Mouse (Mus musculus) induced T-regulatory cell, adult 2 months (primary cell): ENCODE data around the gene Ttc29.

Source experiments
- DNase-seq: peaks from one replicate; pipeline ENCODE4 v3.0.0-alpha.2; 2012; ENCODE audit warnings: low read depth

Gene Ttc29

DNA sequence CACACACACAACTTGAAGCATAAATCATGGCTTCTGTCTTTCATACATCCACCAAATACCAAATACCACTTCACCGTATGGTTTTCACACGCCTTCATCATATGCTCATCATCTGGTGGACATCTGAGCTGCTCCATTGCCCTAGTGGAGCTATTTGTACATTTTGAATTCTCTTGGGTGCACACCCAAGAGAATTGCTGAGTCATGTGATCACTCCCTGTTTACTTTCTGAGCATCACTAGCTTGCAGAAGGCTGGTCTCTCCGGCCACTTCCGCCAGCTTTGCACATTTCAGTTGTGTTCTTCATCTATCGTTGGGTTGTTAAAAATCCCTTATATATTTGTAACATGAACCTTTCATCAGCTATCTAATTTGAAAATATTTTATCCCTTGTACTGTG, 65.5 kb downstream of the Ttc29 start:
- DNase-seq = no peak

DNA sequence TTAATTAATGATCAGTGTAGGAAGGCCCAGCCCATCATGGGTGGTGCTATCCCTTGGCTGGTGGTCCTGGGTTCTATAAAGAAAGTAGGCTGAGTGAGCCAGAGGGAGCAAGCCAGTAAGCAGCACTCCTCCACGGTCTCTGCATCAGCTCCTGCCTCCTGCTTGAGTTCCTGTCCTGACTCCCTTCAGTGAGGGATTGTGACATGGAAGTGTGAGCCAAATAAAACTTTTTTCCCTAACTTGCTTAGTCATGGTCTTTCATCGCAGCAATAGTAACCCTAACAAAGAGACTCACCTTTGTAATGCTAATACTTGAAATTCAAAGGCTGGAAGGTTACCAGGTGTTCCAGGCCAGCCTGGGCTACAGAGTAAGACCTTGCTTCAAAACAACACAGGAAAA, 71.7 kb downstream of the Ttc29 start:
- DNase-seq = no peak

DNA sequence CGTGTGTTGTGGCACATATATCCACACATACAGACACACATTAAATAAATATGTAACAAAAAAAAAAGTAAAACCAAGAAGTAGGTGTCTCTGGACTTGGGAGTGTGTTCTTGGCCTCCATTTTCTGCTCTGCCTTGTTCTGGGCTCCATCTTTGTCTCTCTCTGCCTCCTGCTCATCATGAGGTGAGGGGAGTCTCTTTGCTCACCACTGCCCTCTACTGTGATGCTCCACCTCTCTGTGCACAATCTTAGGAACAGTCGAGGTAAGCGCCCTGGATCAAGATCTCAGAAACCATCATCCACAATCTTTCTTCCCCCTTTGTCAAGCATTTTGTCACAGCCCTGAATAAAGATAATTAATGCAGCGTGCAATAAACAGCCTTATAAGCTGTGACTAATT, 72.3 kb downstream of the Ttc29 start:
- no peak for DNase-seq

DNA sequence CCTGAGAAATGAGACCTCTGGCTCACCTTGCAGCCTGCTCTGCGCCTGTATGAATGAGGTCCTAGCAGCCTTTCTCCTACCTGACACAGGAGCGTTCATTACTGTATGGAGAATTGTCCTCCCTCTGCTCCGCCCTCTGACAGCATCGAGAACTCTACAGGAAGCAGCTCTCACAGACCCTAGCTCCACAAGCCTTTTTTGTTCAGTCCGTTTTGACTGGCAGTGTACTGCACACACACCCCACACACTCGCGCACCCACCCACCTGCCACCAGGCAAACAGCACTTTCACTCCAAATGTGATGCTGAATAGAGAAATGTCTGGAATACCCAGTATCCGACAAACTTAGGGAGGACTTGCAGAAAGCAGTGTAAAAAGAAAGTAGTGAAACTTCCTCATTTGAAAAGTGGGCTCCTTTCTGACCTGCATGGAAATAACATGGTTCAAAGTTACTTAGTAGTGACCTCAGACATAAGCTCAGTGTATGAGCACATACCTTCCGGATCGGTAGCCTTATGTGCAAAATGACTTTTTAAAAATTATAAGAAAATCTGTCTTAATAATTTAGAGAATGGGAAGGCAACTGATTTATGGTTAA, 76.4 kb downstream of the Ttc29 start:
- no peak for DNase-seq

DNA sequence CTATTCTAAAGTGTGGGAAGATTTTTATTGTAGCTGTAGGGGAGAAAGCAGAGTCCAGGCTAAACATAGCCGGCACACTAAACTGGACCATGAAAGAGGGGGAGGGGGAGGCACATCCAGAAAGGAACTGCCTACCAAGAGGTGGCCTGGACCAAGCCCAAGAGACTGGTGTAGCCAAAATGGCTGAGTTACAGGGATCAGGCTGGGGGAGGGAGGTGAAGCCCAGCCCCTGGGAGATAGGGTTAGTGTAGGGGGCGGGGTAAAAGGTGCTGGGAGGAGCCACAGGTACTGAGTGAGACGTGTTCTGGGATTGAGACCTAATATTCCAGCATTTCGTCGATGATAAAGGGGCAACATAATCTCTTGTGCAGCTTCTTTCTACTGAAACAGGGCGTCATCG, 77.2 kb downstream of the Ttc29 start:
- no peak for DNase-seq

DNA sequence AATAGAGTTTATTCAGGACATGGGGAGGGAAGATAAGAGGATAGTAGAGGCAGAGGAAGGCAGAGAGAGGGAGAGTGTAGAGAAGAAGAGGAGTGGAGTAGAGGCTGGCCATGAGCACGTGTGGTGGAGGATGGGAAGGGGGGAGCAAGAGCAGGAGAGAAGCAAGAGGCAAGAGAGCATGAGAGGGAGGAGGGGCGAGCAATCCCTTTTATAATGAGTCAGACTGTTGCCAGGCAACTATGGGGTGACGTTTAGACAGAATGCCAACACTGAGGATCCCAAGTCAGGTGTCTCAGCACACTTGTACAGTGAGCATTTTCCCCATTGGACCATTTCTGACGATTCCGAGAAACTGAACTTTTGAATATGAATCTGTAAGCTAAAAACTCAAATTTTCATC, 82.4 kb downstream of the Ttc29 start:
- no peak for DNase-seq

DNA sequence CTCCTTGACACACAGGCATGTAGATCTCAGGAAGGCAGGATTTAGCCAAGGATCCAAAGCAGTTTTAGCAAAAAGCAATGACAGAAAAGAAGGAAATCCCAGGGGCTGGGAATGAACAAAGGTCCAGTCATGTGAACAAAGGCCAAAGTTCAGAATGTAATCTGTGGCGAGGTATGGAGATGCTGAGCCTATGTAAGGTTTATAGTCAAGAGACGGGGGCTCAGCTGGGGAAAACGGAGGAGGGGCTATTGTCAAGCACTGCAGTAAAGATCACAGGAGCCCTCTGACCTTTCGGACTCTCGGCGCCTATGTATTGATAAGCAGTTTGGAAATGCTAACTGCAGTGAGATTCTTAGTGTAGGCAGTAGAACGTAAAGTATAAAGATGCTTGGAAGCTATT, 90.5 kb downstream of the Ttc29 start:
- no peak for DNase-seq

DNA sequence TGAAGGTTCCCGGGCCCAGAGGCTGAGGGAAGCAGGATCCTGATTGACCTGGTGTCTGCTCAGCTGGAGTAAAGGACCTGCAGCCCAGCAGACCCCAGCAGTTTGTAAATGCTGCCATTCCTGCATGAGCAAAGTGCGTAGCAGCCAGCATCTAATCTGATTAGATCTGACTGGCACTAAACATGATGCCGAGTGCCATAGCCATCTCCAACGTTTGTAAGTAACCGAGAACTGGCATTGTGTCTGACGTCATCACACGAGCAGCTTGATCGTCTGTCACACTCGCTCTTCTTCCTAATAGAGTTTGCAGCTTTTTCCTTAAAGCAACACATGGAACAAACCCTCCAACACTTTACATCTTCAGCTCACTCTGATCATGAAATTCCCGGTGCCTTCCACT, 93.5 kb downstream of the Ttc29 start:
- DNase-seq = no peak

DNA sequence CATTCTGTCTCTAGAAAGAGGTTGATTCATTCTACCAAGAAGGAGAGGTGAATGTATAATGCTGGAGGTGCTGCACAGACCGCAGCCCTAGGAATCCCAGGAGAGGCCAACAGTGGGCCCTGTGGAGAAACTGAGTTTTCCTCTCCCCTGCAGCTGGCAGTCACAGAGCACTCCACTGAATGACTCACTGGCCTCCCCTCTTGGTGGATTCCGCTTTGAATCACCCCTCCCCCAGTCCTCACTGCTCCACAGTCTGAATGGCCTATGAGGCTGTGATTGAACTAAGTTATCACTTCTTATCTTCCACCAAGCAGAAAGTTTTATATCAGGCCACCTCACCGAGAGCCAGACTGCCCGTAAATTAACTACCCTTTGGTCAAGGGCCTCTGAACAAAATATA, 94.0 kb downstream of the Ttc29 start:
- DNase-seq = no peak

DNA sequence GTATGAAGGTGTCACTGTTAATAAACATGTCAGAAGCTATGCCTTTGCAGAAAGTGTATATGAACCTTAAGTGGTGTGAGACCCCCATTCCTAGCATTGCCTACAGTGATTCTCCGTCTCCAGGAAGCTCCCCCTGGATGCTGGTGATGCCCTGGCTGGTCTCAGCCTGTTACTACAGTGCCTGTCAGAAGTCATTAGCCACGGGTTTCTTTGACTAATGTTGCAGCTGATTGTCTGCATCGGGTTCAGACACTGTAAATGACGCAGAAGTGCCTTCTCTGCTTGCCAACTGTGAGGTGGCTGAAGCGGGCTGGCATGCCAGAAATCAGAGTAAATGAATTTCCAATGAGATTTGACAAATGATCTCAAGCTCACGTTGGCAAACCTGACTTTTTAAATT, 96.4 kb downstream of the Ttc29 start:
- no peak for DNase-seq

DNA sequence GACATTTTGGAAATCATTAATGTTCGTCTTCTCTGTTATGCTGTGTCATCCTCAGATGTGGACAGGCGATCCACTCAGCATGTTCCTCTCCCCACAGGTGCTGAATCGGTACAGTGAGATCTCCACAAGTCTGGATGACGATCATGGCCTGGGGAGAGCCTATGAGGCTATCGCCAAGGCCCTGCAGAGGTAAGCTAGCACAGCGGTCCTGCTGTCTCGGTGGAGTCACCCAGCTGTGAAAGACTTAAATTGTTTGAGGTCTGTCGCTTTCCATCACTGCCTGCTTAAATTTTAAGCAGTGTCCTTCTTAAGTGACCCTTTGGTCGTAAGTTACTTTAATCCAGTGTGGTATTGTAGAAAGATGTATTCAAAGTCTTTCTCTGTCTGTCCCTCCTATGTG, 102.5 kb downstream of the Ttc29 start:
- no peak for DNase-seq

DNA sequence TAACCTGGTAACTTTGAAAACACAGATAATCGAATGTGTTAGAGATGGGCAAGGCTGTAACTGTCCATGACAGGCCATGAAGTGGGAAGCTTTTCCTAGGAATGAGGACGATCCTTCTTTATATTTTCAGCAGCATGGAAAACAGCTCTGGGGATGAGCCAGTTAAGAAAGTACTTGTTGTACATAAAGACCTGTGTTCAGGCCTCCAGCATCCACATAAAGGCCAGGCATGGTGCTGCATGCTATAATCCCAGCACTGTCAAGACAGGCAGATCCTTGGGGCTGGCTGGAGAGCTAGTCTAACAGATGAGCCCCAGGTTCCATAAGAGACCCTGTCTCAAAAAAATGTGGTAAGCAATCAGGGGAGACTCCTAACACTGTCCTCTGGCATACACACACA, 104.6 kb downstream of the Ttc29 start:
- DNase-seq = no peak

DNA sequence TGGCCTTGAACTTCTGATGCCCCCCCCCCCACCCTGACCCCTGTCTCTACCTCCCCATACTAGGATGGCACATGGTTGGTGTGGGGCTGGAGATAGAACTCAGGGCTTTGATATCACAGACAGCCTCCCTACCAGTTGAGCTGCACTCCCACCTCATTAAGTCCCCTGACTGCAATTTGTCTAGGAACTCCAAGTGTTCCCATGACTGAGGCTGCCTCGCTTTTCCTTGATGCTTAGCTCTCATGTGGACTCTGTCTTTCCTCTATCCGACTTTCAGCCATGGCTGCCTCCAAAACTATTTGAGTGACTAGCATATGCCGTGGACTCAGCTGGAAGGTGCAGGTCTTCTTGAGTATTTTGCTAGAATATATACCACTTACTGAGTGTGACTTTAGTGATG, 110.3 kb downstream of the Ttc29 start:
- no peak for DNase-seq

DNA sequence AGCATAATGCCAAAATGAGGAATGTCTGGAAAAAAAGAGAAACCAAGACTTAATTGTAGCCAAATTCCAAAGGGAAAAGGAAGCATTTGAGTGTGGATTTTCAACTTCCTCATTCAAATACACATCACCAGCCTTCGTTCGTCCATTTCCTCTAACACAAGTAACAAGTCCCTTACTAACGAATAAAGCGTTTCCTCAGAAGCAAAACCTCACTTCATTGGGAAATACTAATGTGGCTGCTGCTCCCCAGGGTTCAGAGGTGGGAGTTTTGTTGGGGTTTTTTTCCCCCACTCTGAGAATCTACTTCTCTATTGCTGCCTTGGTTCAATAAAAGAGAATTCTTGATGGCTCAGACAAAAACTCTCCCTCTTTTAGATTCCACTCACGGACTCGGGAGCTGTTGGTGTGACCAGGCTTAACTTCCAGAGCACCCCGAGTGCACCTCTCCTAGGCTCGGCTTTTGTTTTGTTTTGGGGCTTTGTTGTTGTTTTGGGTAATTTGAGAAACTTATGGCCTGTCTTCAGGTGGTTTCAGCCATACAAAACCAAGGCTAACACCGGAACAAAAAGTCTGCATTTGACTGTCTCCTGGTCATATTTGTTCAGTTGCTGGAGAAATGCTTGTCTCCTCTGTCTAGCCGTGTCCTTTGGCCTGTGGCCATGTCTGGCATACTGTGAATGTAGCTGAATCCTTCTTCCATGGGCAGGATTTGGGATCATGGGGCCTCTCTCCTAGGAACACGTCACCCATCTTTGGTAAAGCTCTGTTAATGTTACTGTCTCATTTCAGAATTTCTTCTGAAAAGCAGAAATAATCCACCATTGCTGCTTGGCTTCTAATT, 127.8 kb downstream of the Ttc29 start:
- no peak for DNase-seq

DNA sequence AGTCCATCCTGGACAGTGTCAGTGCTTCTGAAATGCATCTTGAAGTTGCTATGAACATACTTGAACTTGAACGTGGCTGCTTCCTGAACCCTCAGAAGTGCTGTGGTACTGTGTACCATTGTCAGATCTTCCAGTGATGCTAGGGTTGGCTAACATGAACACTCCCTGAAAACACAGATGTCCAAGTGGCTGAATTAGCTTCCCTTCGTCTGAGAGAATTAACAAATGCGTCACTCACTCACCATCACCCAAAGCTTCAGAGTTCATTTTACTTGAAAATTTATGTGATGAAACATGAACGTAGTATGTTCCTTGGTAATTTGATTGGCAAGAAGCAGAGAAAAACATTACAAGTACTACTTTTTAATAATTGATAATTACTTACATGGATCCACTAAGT, 129.1 kb downstream of the Ttc29 start:
- DNase-seq = no peak

DNA sequence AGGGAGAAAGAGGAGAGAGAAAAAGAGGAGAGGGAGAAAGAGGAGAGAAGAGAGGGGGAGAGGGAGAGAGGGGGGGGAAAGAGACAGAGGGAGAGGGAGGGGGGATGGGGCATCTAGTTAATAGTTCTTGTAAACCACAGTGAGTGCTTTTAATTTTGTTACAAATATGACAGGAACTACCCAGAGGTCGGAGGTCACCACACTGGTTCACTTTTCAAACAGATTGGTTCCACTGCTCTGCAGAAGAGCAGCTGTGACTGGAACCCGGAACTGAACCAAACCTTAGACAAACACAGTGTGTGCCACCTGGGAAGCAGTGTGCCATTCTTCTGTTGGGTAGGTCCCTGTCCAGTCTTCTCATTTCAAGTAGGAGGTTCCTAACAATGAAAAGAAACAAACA, 130.9 kb downstream of the Ttc29 start:
- DNase-seq = no peak

DNA sequence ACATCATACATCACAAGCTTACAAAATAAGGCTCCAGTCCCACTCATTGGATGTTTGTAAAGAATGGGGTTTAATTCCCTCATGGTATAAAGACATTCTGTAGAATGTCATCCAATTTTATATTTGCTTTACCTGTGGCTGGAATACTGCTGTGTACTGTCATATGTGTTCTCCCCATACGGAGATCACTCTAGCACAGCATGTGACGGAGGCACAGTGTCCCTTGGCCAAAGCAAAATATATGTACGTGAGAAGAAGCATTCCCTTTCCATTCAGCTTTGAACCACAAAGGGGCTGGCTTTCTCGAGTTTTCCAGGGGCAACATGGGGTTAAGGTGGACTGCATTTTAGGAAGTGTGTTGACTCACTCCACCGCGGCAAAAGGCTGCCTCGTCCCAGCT, 132.6 kb downstream of the Ttc29 start:
- DNase-seq = no peak

DNA sequence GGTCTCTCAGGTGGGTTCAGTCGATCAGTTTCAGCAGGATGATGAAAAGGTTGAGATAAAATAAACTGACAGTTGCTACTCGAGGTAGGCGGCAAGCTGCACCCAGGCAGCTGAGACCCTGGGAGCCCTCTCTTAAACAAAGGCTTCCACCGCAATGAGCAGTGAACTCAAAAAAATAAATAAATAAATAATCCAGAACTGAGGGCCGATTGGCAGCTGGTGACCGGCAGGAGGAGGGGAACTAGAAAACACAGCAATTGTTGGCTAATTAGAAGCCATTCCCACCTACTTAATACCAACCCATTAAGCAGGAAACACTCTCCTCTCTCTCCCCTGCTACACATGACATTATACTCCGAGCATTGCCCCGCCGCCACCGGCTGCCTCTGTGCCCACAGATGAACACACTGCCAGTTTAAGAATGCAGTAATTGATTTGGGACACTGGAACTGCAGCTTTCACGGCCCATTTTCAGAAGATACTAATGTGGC, 133.1 kb downstream of the Ttc29 start:
- DNase-seq = no peak

DNA sequence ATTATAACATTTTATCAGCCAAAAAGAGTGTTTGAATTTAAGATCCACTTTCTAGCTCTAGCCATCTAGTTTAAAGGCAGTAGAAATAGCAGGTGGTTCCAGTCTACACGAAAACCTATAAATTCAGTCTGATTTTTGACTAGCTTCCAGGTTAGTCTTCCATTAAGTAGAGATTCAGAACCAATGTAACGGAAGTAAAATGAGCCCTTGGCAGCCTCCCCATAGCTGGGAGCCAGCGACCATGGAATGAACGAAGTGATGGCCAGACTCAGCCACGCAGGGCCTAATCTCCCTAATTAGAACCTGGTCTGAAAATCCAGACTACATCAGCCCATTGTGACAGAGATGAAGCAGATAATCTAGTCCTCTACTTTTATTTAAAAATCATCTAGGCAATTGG, 140.8 kb downstream of the Ttc29 start:
- no peak for DNase-seq

DNA sequence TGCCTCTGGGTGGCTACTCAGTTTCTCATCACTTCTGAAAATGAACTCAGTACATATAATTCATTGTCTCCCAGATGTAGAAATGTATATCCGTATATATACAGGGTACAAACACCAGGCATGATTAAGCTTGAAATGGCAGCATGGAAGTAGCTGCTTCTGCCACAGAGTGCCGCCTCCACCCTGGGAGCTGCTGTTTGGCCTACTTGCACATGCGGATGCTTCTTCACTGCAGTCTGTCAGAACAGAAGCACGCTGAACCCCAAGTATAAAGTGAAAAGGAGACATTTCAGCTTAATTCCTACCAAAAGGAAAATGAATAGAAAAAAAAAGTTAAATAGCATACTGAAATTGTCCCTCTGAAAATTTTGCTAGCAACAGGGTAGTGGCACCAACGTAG, 141.7 kb downstream of the Ttc29 start:
- no peak for DNase-seq

DNA sequence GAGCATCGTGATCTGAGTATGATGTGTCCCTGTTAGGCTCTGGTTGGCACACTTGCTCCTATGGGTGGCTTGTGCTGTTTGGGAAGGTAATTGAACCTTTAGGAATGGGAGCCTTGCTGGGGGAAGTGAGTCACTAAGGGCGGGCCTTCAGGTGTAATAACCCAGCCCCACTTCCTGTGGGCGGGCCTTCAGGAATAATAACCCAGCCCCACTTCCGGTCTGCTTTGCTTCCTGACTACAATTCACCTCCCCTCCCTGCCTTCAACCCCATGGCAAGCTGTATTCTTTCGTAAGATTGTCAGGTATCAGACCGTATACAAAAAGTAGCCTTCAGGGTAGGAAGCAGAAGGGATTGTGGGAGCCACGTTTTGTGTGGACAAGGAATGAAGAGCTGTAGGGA, 177.7 kb downstream of the Ttc29 start:
- DNase-seq = no peak

DNA sequence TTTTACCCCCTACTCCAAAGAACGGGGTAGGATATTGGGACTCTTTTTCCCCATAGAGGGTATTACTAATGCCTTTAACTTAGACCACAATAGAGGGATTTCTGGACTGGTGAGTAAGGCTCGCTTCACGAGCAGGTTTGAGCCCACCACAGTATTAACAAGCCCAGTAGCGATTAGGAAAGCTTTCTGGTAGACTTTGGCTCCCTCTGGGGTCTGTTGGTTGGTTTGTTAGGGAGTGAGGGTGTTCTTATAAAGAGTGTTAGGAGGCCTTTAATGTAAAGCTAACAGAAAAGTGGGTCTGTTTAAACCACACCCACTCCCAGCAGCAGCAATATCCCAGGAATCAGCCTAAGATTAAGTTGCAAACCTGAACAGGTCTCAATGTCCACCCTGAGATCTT, 206.2 kb downstream of the Ttc29 start:
- no peak for DNase-seq

DNA sequence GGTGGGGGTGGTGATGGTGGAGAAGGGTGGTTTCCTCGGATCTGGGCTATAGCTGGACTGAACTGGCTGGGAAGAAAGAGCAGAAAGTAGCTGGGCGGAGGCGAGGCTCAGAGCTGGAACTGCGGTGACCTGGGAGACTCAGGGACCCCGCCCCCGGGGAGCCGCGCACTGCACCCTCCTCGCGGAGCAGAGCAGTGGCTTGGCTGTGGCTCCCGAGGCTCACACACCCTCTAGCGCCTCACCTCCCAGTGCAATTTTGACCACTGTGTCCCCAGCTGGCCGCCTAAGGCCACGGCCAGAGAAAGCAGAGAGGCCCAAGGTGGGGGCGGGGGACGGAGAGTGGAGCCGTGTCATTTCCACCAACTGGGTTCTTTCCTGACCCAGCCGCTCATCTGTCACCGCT, 207.0 kb downstream of the Ttc29 start:
- DNase-seq = no peak

DNA sequence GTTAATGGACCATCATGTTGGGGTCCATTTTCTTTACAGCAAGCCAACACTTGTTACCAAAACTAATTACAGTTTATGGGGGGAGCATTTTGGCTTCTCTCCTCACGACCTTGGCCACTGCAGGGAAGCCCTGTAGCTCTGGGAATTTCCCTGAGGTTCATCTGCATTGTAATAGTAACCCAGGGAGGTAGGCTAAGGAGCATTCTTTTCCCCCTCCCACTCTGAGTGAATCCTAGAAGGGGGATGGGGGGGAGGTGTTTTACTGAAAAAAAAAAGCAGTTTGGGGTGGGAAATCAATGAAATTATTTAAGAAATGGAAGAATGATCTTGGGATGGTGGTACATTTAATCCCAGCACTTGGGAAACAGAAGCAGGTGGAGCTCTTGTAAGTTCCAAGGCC, 210.8 kb downstream of the Ttc29 start:
- no peak for DNase-seq
